Mouse (Mus musculus): ENCODE results near the gene Rapgef4.

DNA sequence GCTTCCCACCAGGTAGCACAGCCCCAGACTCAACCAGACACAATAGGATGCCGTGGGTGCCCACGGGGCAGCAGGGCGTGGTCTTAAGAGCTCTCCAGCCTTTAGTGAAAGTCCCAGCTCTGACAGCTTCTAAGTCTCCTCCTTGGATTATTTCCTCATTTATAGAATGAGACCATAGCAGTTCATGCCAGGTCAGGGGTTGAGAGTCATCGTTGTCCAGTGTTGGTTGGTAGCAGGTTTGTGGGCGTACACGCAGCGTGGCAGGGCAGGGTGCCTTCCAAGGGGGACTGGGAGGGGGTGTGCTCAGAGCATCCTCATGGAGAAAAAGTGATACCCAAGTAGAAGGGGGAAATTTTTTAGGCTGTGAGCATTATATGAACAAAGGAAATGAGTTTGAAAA, 166.2 kb downstream of the Rapgef4 start:
- no peak for TF ChIP-seq CTCF (IDR thresholded peaks at IDR 0.05; ENCODE audit: control insufficient read depth, insufficient read depth, insufficient read length)
- TF ChIP-seq USF1 (IDR thresholded peaks at IDR 0.05; ENCODE audit: low read depth) = no peak
- TF ChIP-seq MAX (IDR thresholded peaks at IDR 0.05) = no peak
